Mouse (Mus musculus) gastrocnemius, adult 2 months (tissue): ENCODE results near the gene Fam213a. TPM values are rescaled to one million over a fixed set of nuclear protein-coding genes. Genes with fewer than 3 reads are reported as not detected.
A peak's percentile ranks its signal among the peaks of the same experiment; 100 is the strongest.

Source experiments
- DNase-seq: peaks from one replicate; pipeline ENCODE4 v3.0.0; 2022
- H3K27ac ChIP-seq: fragments of 200-600 bp; 2 replicates; pipeline ENCODE4 v1.8.1; 2022; ENCODE audit warnings: mild to moderate bottlenecking
- H3K4me3 ChIP-seq: fragments of 200-600 bp; 2 replicates; pipeline ENCODE4 v1.8.1; 2022; ENCODE audit warnings: mild to moderate bottlenecking, moderate library complexity
- CTCF ChIP-seq: fragments of 200-600 bp; IDR thresholded peaks from 2 replicates; pipeline ENCODE4 v1.8.1; 2022; ENCODE audit warnings: antibody characterized with exemption, mild to moderate bottlenecking, moderate library complexity
- intact Hi-C: fragments of 180-260 bp; cut with DNase I; formaldehyde crosslinking; loops from one replicate; pipeline ENCODE4 v1.15.1; 2025
- total RNA-seq, 2 experiments: library from RNA; stranded (reverse); gene quantifications; 2 replicates each; pipeline ENCODE4 v1.2.3; 2021

Fam213a gene
- total RNA-seq, 2 experiments from 2014 or later: 21.9 to 28.6 TPM

- intact Hi-C loops: no loop called here
- TF ChIP-seq CTCF: no peak
- Histone ChIP-seq H3K4me3 (no peak overlapping the region), H3K27ac (no peak overlapping the region)
- DNase-seq: no peak
Measured at GRCm38 (mm10) chr14:41025087-41025486, 11.5 kb upstream of the Fam213a start.

- Histone ChIP-seq H3K27ac (no peak overlapping the region), H3K4me3 (no peak overlapping the region)
- no peak for DNase-seq
- intact Hi-C loops: no loop called here
- TF ChIP-seq CTCF: no peak
Measured at GRCm38 (mm10) chr14:41021246-41021645, 7.7 kb upstream of the Fam213a start.

GRCm38 (mm10) chr14:41017460-41017859 lies 3.9 kb upstream of the Fam213a start:
- no peak for TF ChIP-seq CTCF
- Histone ChIP-seq H3K27ac (no peak overlapping the region), H3K4me3 (no peak overlapping the region)
- DNase-seq: no peak
- intact Hi-C loops: no loop called here

GRCm38 (mm10) chr14:41014701-41015240 lies 1.2 kb upstream of the Fam213a start:
- DNase-seq: no peak
- TF ChIP-seq CTCF: no peak
- Histone ChIP-seq H3K27ac (no peak overlapping the region), H3K4me3 (no peak overlapping the region)
- intact Hi-C loops: no loop called here

GRCm38 (mm10) chr14:41013143-41013542 lies 445 bp downstream of the Fam213a start:
- peak overlapping the region; percentile 91 for H3K27ac ChIP-seq
- intact Hi-C loops: no loop called here

GRCm38 (mm10) chr14:41011916-41012315 lies 1.7 kb downstream of the Fam213a start:
- intact Hi-C loops: no loop called here
- H3K27ac ChIP-seq: no peak overlapping the region
- TF ChIP-seq CTCF: no peak
- H3K4me3 ChIP-seq: no peak overlapping the region
- DNase-seq: no peak

More at GRCm38 (mm10) chr14:41013143-41013542, 445 bp downstream of the Fam213a start:
- no peak for TF ChIP-seq CTCF
- peak overlapping the region; percentile 83 for H3K4me3 ChIP-seq
- DNase-seq: no peak

- H3K4me3 ChIP-seq: no peak overlapping the region
- no peak overlapping the region for H3K27ac ChIP-seq
- DNase-seq: no peak
- TF ChIP-seq CTCF: no peak
- intact Hi-C loops: no loop called here
Measured at GRCm38 (mm10) chr14:41008138-41008537, 5.5 kb downstream of the Fam213a start.

- intact Hi-C loops: no loop called here
- no peak overlapping the region for H3K4me3 ChIP-seq
- H3K27ac ChIP-seq: no peak overlapping the region
- TF ChIP-seq CTCF: no peak
- DNase-seq: no peak
Measured at GRCm38 (mm10) chr14:41007641-41008040, 5.9 kb downstream of the Fam213a start.

GRCm38 (mm10) chr14:41006899-41007298 lies 6.7 kb downstream of the Fam213a start:
- no peak for TF ChIP-seq CTCF
- Histone ChIP-seq H3K4me3 (no peak overlapping the region), H3K27ac (no peak overlapping the region)
- intact Hi-C loops: no loop called here
- no peak for DNase-seq

- intact Hi-C loops: no loop called here
- TF ChIP-seq CTCF: no peak
- DNase-seq: no peak
- H3K27ac ChIP-seq: no peak overlapping the region
- no peak overlapping the region for H3K4me3 ChIP-seq
Measured at GRCm38 (mm10) chr14:41006263-41006662, 7.3 kb downstream of the Fam213a start.

GRCm38 (mm10) chr14:41005716-41006115 lies 7.9 kb downstream of the Fam213a start:
- intact Hi-C loops: no loop called here
- no peak for DNase-seq
- TF ChIP-seq CTCF: no peak
- Histone ChIP-seq H3K4me3 (no peak overlapping the region), H3K27ac (no peak overlapping the region)

GRCm38 (mm10) chr14:41004201-41005141 lies 9.1 kb downstream of the Fam213a start:
- no peak overlapping the region for H3K27ac ChIP-seq
- H3K4me3 ChIP-seq: peak overlapping the region; percentile 13; the same call in 1 of the 2 replicates
- intact Hi-C loops: no loop called here
- DNase-seq: peak; percentile 62
- no peak for TF ChIP-seq CTCF

GRCm38 (mm10) chr14:41001576-41001975 lies 12.0 kb downstream of the Fam213a start:
- H3K27ac ChIP-seq: no peak overlapping the region
- intact Hi-C loops: no loop called here
- no peak for DNase-seq

More at GRCm38 (mm10) chr14:41001576-41001975, 12.0 kb downstream of the Fam213a start:
- no peak overlapping the region for H3K4me3 ChIP-seq
- no peak for TF ChIP-seq CTCF
